Mouse (Mus musculus) thymus, postnatal 4 days (tissue): ENCODE results near the gene Specc1.

Source experiments
- DNase-seq: peaks from one replicate; pipeline ENCODE4 v3.0.0; 2021

The Specc1 gene

DNA sequence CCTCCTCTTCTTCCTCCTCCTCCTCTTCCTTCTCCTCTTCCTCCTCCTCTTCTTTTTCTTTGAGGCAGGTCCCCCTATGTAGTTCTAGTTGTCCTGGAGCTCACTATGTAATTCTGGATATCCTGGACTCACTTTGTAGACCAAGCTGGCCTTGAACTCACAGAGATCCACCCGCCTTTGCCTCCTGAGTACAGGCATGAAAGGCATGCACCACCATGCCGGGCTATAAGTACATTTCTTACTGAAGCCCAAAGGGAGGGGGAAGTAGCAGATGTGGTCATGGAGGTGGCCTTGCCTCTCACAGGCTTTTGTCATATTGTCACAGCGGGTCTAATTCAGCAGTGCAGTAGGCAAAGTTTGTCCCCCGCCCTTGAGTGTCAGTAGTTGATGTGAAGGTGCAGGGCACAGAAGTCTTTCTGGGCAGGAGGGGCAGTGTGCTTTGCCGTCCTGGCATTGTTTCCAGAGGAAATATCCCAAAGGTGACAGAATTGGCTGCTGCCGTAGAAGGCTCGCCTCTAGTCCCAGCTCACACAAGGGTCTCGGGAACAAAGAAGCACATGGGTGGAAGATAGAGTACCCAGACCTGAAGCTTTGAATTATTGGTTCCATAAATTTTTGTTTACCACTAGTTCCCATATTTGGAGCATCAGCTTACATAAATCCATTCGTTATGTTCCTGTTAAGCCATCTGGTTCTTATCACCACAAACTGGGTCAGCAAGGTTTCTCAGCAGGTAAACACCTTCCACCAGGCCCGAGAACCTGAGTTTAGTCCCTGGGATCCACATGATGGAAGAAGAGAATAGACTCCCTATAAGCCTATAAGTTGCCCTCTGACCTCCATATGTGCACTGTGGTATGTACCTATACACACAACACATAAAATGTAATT, 62.0 kb downstream of the Specc1 start:
- no peak for DNase-seq

- no peak for DNase-seq
Observed at GRCm38 (mm10) chr11:62019857-62020256, 63.3 kb downstream of the Specc1 start.

- no peak for DNase-seq
Observed at GRCm38 (mm10) chr11:62020898-62021297, 64.3 kb downstream of the Specc1 start.

GRCm38 (mm10) chr11:62022105-62022504, 65.5 kb downstream of the Specc1 start:
- no peak for DNase-seq

DNA sequence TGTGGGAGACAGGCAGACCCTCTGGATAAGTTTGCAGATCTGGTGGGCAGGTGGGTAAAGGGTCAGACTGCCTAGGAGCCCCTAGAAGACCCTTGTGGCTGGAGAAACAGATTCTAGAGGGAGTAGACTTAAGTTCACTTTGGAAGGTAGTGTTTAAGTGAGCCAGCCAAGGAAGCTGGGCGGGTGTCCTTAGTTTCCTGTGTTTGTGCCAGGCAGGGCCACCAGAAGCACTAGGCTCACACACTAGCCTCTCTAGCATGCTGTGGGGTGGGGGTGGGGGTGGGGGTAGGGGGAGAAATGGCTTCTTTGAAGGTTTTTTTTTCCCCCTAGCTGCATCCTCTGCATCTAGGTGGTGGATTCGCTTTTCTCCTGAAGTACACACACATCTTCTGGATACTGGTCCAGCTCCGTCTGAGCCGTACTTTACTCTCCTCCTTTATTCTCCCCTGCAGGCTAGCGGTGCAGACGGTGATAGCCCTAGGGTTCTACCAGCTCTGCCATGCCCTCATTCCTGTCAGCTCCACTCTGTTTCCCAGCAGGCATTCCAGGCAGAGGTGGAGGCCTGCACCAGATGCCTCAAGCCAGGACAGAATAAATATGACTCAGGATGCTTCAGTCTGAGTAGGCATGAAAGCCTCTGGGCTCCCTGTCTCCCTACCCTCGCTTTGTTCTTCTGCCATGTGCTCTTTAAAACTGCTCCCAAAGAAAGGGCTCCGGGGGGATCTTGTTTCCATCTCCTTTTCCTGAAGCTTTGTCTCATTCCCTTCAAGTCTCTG, 66.3 kb downstream of the Specc1 start:
- DNase-seq = no peak

DNA sequence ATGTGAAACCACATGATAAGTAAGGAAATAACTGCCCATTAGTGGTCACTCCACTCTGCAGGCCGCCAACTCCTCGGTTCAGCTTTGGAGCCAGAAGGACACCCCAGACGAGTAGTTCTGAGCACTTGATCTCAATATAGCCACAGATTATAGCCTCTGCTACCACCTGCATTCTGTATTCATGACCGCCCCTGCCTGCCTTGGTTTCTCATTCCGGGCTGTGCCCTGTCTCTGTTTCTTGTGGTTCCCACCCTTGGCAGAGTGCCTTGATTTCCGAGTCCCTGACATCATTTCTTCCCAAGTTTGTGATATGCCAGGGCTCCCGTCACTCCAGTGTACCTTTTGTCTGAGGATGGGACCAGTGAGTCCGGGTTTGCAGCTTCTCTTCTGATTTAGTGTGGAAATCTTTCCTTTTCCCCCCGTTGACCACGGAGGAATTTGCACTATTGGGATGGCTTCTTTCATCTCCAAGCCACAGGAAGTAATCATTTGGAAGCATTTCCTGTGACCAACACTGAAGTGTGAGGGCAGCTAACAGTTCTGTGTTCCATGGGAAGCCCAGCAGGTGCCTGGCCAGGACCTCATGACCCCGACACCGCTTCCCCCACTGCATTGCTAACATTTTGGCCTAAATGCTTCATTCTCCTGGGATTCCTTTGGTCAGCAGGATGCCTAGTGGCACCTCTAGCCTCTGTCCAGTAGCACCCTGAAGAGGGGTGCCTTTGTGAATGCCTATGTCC, 67.1 kb downstream of the Specc1 start:
- DNase-seq = no peak

- no peak for DNase-seq
Observed at GRCm38 (mm10) chr11:62024234-62024601, 67.7 kb downstream of the Specc1 start.

- DNase-seq = no peak
Observed at GRCm38 (mm10) chr11:62024952-62025351, 68.4 kb downstream of the Specc1 start.

DNA sequence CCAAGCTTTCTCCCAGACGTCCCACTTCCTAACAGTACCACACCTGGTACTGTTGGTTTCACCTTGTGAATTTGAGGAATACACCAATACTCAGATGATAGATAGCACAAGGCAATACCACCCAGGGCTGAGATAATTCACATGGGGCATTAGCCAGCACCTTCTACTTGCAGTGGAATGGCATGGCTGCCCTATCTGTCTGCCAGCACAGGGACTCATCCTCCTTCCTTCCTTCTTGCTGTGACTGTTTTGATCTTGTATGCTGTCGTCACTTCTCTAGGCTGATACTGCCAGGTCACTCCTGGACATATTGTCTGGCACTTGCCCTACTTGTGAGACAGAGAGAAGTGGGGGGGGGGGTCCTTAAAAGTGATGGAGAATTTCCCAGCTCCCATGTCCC, 69.2 kb downstream of the Specc1 start:
- DNase-seq = no peak

DNA sequence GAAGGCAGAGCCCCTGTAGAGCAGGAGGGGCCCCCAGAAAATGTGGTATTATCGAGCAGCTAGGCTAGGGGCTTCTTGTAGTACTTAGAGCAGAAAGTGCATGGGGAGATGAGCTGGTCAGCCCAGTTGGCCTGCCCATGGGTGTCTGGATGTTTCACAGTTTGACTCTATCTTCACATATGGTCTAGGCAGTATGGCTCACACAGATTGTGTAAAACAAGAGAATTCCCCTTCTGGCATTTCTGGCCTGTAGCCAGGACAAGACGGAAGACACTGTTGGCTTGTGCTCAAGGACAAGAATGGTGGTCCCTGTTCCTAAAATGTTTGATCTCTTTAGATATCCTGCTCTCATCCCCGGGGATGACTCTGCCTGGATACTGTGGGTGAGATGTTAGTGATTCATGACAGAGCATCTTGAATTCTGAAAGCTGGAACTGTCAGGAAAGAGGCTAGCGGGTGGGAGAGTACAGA, 69.8 kb downstream of the Specc1 start:
- no peak for DNase-seq

- no peak for DNase-seq
Observed at GRCm38 (mm10) chr11:62027271-62027670, 70.7 kb downstream of the Specc1 start.

DNA sequence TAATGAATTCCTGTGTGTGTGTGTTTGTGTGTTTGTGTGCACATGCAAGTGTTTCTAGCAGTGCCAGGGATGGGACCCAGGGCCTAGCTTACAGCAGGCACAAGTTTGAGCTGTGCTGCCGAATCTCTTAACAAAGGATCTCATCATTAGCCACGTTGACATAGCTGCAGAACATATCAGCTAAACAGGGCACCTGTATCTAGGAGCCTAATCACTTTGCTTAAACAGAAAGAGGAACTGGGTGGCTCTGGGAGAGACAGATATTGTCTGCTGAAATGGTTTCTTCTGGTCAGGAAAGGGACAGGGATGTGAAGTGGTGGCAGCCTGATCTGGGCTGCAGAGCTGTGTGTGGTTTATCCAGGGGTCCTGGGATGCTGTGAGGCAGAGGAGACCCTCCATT, 71.1 kb downstream of the Specc1 start:
- DNase-seq = no peak

- no peak for DNase-seq
Observed at GRCm38 (mm10) chr11:62029171-62029570, 72.6 kb downstream of the Specc1 start.

DNA sequence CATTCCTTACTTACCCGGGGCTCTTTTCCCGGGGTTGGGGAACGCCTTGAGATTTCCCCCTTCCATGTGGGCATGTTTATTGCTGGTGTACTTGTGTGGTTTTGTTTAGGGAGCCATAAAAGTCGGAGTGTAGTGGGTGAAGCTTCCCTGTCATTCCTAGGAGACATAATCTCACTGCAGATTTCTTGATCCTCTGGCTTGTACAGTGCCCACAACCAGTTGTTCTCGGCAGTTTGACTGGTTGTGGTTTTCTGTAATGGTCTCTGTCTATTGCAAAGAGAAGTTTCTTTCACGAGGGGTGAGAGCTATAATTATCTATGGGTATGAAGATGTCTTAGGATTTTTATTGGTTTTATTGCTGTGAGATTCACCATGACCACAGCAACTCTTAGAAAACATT, 78.0 kb downstream of the Specc1 start:
- DNase-seq = no peak

GRCm38 (mm10) chr11:62035220-62035619, 78.7 kb downstream of the Specc1 start:
- no peak for DNase-seq

DNA sequence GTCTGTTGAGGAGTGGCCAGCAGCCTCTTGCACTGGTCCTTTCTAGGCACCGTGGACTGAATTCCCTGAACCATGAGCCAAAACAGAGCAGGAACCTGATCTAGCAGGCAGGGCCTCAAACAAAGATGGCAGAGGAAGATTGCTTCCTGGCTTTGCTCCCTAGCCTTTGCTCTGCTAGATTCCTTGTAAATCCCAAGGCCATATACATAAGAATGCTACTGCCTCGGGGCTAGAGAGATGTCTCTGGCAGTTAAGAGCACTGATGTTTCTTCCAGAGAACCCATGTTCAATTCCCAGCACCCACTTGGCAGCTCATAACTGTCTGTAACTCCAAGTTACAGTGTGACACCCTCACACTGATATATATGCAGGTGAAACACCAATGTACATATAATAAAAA, 83.6 kb downstream of the Specc1 start:
- no peak for DNase-seq

DNA sequence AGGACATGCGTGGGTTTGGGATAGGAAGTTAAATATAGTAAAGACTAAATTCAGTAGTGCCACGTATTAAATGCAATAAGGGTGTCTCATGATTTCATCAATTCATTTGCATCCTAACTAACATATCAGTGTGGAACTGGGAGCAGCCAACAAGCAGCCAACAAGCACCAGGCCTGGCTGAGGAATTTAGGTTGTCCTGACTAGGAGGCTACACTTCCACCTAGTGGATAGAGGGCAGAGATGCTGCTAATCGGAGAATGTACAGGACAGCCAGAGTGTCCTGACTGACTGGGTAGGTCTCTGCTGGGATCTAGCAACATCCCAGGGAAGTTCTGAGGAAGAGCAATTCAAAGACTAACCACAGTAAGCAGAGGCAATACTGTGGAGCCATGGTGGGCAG, 88.1 kb downstream of the Specc1 start:
- DNase-seq = no peak

- no peak for DNase-seq
Observed at GRCm38 (mm10) chr11:62045964-62046363, 89.4 kb downstream of the Specc1 start.

DNA sequence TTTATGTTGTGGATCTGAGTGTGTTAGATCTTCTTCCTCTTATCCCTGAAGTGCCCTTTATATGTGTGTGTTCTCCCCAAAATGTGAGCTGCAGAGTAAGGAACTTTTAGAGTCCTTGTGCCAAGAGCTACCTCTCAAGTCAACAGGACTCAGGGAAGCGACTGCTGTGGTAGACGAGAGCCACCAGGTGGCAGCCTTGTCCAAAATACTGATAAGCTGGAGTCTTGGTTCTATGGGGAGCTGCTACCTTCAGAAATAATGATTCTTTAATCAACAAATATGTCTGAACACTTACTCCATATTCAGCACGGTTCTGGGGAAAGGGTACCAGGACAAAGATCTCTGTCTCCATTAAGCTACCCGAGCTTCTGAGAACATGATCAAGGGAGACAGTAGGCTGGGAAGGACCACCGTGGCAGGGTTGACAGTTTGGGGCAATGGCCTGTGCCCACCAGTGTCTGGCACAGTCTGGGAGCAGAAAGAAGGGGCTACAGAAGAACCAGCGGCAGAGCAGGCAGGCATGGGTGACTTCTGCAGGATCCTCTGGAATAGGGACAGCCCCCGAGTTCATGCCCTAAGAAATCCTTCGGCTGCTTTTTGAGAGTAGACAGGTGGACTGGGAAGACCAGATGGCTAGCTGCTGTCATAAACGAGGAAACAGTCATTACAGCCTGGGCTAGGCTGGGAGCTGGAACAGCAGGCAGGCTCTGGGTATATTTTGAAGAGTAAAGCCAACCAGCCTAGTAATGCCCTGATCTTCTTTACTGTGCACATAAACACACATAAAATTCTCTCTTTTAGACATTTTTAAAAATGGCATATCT, 91.5 kb downstream of the Specc1 start:
- peak; percentile 76 for DNase-seq

DNA sequence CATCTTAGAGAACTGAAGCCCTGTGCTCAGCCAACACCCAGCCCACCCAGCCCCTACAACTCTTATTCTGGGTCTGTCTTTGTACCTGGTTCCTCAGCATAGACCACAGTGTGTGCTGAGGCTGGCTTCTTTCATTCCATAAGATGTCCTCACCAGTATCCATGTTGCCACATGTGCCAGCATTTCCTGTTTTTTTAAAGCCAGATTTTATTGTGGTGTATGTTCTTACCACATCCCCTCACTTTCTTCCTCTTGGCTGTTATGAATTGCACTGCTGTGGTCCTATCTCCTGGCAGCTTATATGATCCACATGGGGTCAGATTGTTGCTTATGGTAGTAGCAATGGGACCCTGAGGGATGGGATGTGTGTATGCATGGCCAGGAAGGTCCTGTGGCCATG, 92.6 kb downstream of the Specc1 start:
- DNase-seq = no peak

DNA sequence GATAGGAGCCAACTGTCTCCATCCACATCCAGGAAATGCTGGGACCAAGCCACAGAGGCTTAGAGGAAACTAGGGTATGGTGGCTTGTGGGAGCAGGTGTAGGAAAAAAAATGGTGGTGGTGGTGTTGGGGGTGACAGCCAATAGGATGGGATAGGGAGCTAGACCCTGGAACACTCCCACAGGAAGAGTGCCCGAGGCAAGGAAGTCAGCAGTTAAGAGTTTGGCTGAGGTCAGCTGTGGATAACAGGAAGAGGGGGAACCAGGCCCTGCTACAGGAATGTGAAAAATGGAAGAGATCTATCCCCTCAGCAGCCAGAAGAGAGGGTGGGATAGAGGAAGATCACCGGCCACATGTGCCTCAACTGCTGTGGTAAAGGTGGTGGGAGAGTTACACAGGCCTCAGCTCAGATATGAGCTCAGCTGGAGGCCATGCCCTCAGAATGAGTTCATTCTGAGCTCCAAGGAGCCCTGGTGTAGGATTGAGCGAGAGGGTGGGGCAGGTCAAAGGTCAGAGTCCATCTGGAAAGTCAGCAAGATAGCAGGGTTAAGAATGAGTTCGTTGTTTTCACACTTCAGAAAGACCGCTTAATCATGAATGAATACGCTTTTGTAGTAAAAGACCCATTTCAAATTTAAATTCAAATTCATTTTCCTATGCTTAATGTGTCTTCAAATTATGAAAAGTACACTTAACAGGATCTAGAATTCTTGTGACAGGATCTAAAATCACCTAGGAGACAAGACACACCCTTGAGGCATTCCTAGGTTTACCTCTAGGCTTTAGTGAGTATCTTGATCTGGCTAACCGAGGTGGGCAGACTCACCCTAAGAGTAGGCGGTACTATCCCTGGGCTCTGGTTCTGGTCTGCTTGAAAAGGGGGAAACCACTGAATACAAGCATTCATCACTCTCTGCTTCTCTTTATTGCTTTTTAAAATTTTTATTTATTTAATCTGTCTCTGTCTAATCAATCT, 94.1 kb downstream of the Specc1 start:
- DNase-seq = no peak
